Mouse (Mus musculus) left cerebral cortex, adult 9 months (tissue): ENCODE data around the gene Ndufaf7.
A peak's percentile ranks its signal among the peaks of the same experiment; 100 is the strongest.

Experiments
- DNase-seq, 2 experiments: peaks; one replicate each; pipeline ENCODE4 v3.0.0; 2022; ENCODE audit warnings: low spot score in 2 of 2

The Ndufaf7 gene

GRCm38 (mm10) chr17:78964387-78964786, 27.5 kb downstream of the Ndufaf7 start:
- peak in 1 of 2 experiments; percentile 35 for DNase-seq

- no peak for DNase-seq
Measured at GRCm38 (mm10) chr17:78966092-78966883, 29.4 kb downstream of the Ndufaf7 start.

GRCm38 (mm10) chr17:78968500-78968899, 31.6 kb downstream of the Ndufaf7 start:
- no peak for DNase-seq

GRCm38 (mm10) chr17:78983166-78983565, 46.2 kb downstream of the Ndufaf7 start:
- no peak for DNase-seq

- DNase-seq, result no peak
Measured at GRCm38 (mm10) chr17:78983736-78984135, 46.8 kb downstream of the Ndufaf7 start.

- no peak for DNase-seq
Measured at GRCm38 (mm10) chr17:78989015-78989414, 52.1 kb downstream of the Ndufaf7 start.

- DNase-seq, result no peak
Measured at GRCm38 (mm10) chr17:78991549-78991948, 54.6 kb downstream of the Ndufaf7 start.

- no peak for DNase-seq
Measured at GRCm38 (mm10) chr17:78992303-78993027, 55.5 kb downstream of the Ndufaf7 start.

GRCm38 (mm10) chr17:78993670-78994069, 56.7 kb downstream of the Ndufaf7 start:
- DNase-seq, result no peak

GRCm38 (mm10) chr17:78994382-78994781, 57.4 kb downstream of the Ndufaf7 start:
- no peak for DNase-seq

- DNase-seq, result no peak
Measured at GRCm38 (mm10) chr17:78994931-78995820, 58.2 kb downstream of the Ndufaf7 start.
